Mouse (Mus musculus) kidney, adult 18-20 months (tissue): Measurements from ENCODE around the gene Agap1.

ENCODE experiments used
- DNase-seq: peaks from one replicate; pipeline ENCODE4 v3.0.0; 2021

Gene Agap1

DNA sequence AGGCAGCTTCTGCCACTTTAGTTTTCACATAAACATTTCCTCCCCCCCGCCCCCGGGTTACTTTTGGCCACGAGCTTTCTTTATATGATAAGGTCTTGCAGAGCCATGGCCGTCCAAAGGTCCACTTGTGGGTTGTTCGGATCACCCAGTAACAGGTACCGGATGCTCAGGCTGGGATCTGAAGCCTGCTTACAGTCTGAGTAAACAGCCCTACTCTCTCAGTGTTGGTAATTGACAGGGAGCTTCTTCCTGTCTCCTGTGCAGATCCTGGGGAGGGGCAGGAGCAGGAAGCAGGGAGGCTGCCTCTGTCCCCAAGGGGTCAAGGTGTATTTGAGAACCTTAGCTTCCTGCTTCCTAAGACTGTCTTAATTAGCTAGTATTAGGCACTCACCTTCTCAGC is 269.9 kb downstream of the Agap1 start:
- no peak for DNase-seq

DNA sequence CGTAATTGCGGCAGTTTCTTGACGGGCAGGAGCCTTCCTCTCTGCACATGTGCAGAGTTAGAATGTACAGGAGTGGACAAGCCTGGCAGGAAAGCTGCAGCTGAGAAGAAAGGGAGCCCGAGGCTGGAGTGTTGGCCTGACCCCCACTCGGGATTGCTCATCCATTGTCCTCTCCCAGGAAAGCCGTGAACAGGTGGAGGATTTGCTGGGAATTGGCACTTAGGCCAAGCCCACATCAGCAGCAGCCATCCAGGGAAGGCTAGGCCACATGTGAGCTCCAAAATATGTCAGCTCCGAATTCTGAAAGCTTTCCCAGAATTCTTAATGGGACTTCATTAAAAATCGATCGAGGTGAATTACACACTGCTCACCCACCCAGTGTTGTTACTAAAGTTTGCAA is 270.4 kb downstream of the Agap1 start:
- no peak for DNase-seq

DNA sequence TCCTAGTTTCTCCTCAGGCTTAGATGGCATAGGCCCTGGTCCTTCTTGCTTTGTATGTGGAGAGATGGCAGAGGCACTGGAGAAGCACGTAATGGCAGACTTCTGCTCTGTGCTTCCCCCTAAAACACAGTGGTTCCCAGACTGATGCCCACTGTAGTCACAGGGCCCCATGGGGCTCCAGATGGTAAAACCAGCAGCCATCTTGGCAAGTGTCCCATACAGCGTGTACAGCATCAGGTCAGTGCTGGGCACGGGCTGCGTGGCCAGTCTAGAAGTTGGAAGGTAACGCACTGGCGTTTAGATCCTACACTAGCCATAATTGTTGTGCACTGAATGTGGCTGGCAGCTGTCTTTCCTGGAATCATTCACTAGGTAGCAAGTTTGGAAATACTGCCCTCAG is 273.9 kb downstream of the Agap1 start:
- DNase-seq, result no peak

DNA sequence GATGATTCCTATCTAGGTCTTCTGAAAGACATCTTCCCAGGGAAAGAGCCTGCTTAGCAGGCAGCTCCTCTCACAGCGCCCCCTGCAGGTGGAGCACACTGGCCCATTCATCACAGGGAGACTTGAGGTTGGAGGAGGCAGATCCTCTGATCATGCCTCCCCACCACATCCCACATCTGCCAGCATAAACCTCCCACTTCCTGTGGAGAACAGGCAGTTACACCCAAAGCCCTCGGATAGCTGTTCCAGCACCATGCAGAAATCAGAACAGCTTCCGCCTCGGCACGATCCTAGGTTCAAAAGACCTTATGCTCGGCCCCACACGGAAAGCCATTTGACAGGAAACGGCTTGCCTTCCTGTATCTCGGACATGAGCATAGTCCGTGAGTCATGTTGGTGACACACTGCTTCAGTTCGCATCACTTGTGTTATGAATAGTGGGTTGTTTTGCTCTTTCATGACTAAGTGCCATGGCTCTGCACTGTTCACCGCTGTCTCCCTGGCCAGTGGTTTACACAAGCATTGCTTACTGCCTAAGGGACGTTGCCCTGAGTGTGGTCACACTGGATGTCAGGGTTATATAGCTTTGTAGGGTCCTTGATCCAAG is 276.1 kb downstream of the Agap1 start:
- DNase-seq, result no peak

DNA sequence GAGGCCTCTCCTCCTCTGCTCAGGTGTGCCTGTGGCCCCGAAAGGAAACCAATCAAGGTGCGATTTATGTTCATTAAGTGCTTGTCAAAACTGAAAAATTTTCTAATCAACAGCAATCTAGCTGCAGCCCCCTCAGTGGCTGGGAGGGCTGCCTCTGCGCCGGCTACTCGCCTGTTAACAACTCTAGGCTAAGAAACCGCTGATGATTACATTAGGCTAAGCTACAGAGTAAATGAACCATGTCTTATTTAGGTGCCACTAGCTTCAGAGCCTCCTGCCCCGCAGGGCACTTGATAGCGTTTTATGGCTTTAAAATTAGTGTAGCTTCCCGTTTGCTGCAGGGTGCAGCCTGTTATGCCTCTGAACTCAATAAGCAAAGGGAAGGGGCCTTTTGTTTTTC is 279.8 kb downstream of the Agap1 start:
- no peak for DNase-seq

DNA sequence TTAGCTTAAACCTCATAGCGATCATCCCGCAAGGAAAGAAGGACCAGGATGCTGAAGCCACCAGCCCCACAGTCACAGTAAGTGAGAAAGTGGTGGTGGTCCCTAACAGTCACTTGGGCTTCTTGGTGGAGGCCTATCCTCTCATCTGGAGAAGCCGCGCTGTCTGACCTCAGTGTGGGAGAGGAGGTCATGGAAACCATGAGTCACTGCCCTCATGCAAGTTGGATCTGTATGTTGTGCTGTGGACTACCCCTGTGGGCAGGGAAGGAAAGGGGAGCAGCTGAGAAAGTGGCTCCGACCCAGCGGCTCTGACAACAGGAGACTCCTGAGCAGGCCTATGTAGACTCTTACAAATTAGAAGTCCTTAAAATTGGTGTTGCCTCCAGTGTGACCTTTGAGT is 280.5 kb downstream of the Agap1 start:
- no peak for DNase-seq

DNA sequence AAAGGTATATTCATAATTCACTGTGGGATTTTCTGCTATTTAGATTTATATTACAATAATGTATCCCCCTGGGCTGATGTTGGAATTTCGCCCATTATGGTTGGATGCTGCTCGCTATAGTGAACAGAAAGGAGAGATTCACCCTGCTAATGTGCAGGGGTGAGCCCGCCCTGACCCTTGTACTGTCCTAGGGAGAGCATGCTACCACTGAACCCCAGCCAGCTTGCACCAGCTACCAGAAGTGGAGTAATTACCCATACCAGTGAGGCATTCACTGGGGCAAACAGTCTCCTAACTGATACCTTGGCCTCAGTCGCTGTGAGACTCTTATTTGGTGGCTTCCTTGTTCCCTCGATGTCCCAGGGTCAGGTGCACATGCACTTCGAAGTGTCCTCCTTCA is 281.4 kb downstream of the Agap1 start:
- peak; percentile 54 for DNase-seq

DNA sequence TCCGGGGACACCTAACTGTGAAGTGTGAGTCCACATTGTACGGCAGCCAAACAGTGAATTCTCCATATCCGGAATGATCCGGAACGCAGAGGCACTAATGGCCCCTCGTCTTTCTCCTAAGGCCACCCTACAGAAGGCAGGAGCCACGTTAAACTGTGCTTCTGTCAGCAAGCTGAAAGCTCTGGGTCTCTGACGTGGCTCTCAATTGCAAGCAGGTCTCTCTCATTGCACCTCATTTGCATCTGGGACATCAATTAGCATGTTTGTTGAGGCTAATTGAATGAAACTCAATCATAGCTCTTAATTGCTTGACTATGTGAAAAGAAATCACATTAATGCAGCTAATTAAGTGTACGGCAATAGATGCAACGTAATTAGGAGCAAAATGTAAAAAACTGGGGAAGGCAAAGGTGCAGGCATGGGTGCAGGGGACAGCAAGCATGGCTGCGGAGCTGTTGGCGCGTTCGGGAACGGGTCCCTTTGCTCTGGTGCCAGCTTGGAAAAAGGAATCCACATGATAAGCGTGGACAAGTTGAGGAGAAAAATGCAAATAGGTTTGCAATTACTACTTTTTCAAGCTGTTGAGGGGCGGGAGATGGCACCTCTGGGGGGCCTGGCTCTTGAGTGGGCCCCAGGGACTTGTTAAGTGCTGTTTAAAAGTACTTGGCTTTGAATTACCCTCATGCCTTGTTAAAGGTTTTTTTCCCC is 284.6 kb downstream of the Agap1 start:
- DNase-seq, result no peak

DNA sequence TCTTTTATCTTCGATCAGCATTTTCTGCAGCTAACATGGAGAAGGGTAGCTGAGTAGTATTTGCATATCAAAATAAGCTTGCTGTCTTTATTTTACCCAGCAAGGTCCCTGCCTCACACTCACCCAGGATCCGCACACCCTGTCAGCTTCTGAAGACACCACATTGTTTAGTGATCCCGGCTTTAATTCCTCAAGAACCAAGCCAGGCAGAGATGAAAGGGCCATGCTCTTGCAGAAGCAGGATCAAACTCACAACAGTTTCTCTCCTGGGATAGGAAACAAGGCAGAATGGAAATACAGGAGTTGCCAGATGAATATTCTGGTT is 285.1 kb downstream of the Agap1 start:
- DNase-seq, result no peak

DNA sequence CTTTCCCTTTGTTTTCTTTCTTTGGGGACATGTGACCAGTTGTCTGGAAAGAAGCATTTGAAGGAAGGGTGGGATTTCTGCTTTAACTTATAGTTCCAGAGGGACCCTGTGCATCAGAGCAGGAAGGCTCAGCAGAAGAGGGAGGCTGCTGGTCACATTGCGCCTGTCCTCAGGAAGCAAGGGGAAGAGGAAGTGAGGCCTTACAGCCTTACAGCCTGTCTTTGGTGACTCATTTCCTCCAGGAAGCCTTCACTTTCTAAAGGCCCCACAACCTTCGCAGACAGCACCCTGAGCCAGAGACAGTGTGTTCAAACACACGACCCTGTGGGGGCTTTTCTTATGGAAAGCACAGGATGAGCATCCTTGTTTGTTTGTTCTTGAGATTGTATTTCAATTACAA is 287.8 kb downstream of the Agap1 start:
- no peak for DNase-seq

DNA sequence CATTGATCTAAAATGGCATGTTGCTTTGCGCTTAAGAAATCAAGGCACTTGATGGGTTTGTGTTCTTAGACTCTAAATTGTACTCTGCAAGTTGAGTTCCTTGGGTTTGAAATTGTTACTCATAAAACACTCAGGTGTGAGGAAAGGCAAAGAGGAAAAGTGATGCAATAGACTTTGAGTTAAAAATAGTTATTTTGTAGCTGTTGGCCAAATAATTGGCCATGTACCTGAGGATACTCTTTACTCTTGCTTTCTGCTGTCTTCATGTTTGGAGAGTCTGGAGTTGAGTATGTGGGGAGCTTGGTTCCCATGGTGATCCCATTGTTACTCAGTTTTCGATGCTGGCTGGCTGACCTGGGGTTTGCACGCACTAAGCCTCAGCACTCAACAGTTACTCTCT is 291.6 kb downstream of the Agap1 start:
- no peak for DNase-seq

DNA sequence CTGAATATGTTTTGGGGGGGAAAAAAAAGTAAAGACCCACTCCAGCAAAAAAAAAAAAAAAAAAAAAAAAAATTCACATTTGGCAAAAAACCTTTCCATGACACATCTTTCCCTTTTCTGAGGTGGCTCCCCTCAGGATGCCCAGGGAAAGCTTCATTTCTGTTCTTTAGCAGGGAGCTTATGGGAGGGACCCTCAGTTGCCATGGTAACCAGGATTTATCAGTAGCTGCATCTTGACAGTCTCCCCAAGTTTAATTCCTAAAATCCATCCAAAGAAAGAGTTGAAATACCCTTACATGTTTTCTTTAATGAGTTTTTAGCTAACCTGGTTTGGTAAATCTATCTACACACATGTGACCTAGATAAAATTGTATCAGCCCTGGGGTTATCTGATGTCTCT is 295.1 kb downstream of the Agap1 start:
- DNase-seq, result no peak

DNA sequence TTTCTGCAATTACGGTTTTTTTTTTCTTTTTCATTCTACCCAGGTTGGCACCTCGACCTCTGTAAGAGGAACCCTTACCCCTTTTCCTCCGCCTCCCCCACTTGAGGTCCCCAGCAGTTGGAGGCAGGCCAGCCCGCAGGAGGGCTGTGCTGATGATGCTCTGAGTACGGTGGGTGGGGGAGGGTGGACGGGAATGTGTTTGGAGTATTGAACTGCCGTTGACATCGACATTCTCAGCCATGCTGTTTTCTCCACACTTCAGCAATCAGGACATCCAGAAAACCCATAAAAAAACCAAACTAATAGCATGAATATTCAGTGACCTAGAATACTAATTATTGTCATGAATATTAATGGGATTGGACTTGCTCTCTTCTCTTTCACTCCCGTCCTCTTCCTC is 295.9 kb downstream of the Agap1 start:
- peak; percentile 37 for DNase-seq

DNA sequence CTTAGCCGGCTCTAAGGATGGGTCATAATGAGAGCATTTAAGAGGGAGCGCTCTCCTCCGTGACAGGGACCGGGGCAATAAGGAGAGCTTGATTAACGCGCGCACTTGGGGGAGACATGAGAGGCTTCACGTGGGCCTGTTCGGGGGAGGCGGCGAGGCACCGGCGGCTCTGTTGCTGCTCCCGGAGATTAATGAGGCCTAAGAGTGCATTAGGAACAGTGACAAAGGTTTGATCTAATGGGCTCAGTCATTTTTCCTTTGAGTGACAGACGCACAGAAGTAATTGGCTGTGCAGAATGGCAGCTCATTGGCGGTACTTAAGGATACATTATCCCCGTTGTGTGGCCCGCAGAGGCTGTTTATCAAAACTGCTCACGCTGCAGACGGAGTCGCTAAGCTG is 296.3 kb downstream of the Agap1 start:
- peak; percentile 34 for DNase-seq

DNA sequence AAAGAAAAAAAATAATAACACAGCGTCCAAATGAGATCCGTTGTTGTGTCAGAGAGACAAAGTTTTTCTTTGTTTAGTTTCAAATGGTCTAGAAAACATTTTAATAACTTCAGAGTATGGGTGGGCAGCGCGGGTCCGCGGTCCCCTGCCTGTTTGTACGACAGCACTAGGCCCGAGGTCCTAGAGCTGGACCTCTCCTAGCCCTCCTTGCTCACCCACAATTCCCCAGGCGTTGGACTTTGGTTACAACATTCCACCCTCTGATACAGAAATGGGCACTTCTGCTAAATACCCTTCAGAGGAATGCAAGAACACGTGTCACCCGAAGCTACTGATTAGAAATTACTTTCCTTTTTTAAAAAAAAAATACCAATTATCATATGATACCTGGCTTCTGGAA is 296.7 kb downstream of the Agap1 start:
- peak; percentile 28 for DNase-seq

DNA sequence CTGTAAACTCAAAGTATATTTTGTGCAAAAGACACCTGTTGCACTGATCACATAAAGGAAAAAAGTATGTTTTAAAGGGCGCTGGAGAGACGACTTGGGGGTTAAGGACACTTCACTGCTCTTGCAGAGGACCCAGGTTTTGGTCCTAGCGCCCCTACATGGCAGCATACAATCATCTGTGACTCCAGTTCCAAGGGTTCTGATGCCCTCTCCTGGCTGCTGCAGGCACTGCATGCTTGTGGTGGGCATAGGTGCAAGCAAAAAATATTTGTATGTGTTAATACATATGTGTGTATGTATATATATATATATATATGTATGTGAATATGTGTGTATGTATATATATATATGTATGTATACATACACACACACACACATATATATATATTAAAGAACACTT is 298.1 kb downstream of the Agap1 start:
- DNase-seq, result no peak

DNA sequence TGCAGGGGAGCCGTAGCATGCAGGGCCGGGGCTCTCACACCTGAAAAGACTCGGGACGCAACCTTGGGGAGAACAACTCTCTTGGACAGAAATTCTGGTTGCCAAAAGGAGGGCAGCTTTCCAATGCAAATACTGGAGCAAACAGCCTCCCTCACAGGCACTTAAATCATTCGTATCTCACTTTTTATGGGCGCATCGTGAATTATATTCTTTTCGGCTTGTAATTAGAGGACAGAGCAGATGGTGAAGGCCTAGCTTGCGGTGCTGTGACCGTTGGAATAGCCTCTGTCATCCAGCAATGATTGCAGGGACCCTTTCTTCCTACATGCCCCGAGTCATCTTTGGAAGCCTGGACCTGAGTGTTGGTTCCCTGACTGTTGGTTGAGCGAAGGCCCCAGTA is 300.8 kb downstream of the Agap1 start:
- DNase-seq, result no peak

DNA sequence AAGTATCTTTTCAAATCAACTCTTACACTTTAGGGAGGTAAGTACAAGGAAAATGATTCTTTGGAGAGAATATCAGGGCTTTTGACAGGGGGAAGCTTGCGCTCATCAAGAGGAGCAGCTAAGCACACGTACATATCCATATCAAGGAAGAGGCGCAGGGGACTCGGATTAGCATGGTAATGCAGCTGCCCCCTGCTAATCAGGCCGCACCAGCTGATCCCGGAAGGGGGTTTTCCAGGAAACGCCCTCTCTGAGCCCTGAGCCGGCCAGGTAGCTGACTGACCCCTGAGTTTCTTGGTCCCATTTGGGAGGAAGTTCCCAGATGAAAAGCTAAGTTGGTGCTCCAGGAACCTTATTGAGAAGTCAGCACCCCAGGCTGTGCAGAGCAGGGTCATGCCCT is 301.8 kb downstream of the Agap1 start:
- DNase-seq, result no peak

DNA sequence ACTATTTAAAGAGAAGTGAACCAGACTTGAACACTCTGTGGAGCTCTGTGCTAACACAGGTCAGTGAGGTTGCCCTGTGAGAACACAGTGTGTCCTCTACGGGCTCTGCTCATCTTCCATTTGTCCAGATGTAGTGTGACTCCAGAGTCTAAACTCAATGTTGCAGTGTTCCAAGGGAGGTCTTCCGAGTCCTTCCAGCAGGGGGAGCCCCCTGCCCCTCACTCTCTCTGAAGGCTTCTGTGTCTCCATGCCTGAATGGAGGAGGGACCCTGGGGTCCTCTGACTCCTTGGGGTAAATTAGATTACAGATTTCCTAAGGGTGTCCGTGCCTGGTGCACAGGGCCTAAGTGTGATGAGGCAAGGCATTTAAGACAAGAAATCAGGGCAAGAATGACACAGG is 302.9 kb downstream of the Agap1 start:
- peak; percentile 30 for DNase-seq

DNA sequence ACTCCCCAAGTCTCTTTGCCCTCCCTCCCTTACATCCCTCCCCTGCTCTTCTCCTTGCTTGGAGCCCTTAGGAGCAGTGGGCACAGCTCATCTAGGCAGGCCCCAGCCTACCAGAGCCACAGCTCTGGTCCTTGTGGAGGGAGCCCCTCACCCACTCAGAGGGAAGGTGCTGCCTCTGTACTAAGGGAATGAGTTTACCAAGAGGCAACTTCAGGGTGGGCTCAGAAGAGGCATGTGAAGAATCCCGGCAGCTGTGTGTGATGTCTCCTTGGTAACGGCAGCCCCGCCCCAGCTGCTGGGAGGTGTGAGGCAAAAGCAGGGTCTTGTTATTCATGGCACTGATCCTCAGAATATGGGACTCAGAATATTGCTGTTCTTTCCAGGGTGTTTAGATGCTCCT is 309.3 kb downstream of the Agap1 start:
- no peak for DNase-seq

DNA sequence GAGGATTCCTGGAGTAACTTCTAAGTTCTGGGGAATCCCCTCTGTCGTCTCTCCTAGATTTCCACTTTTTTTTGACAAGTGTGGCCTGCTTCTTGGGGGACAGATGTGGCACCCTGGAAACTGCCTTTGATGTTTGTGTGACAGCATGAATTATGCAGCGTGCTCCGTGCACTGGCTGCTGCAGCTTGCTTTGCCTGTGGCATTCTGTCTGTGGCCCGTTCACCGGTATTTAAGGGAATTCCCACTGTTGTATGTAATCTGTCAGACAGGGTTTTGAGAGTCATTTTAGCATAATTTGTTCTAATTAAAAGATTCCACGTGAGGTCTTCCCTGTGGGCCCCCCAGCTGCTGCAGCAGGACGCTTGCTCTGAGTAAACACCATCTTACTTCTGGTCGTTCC is 312.3 kb downstream of the Agap1 start:
- no peak for DNase-seq

DNA sequence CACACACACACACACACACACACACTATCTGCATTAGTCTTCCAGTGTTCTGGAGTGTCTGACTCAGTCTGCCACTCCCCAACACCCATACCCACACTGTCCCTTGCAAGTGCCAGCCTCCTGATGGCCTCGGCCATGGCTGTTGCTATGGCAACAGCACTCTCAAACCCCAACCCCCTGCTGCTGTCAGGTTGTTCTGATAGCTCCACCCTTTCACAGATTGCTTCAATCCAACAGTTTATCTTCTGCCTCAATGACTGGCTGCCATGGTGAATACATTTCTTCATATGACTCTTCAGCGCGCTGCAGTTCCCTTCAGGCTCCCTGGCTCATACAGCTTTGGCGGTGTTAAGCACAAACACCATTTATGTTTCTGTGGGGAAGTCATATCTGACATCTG is 315.0 kb downstream of the Agap1 start:
- no peak for DNase-seq

DNA sequence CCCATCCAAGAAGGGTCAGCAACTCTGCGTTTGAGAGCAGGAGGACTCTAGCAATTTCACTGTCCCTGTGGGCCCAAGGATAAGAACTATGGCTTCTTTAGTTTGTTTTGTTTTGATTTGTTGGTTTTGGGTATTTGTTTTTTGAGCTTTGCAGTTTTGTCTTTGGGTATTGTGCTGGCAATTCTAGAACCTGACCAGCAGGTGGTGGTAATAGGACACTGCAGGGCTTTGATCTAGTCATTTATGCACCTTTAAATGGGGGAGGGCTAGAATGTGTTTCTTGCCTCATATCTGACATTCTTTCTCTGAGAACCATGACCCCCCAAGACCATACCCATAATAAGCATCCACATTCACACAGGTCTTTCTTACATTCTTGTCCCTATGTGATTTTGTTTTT is 315.7 kb downstream of the Agap1 start:
- no peak for DNase-seq

DNA sequence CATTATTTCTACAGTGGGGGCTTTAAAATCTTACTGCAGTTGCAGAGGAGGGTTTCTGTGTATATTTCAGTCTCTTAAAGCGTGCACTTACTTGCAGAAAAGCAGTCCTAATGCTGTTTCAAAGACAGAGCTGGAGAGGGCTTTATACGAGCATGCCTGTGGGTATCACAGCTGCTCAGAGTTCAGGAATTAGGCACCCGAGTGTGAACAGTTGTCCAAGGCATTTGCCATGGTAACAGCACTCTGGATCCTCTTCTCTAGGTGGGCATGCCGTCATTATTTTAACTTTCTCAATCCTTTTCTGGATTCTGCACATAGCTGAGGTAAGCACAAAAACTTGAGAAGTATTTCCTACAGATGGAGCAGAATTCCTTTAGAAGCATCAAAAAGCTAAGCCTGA is 321.1 kb downstream of the Agap1 start:
- no peak for DNase-seq

DNA sequence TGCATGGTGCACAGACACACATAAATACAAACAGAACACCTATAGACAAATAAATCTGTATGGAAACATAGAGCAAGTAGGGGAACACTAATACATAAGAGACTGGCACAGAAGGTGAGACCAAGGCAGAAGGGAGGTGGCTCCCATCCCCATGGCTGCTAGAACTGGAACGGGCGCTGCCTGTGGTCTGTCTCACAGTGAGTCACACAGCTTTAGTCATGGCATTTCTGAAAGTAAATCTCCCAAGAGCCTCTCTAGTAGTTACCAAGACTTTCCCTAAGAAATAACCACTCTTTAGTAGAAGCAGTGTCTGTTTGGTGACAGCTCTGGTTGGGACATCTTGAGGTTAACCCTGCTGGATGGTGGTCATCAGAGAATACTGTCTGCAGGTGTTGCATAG is 326.1 kb downstream of the Agap1 start:
- no peak for DNase-seq

DNA sequence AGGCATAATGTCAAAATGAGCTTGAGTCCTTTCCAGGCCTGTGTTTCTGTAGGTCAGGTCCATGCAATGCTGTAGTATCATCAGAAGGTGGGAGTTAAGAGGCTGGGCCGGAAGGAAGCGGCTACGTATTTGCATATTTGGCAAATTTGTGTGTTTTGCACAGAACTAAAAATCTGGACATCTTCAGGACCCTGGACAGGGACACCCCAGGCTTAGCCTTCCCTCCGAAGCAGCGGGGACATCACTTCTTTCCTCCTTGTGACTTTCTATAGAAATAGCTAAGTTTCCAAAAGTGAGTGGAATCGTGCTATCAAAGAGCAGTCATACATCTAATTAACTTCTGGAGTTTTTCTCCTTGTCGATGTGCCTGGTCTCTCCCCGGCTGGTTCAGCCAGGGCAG is 327.3 kb downstream of the Agap1 start:
- DNase-seq, result no peak
